Mouse (Mus musculus) lung, postnatal 0 days (tissue): ENCODE results near the gene Trim7.

Source experiments
- CTCF ChIP-seq: IDR thresholded peaks from 2 replicates; pipeline ENCODE4 v1.5.1; 2016; ENCODE audit warnings: antibody characterized with exemption, mild to moderate bottlenecking
- EP300 ChIP-seq: IDR thresholded peaks from 2 replicates; pipeline ENCODE4 v1.6.1; 2016; ENCODE audit warnings: antibody characterized with exemption, mild to moderate bottlenecking, control low read depth

- TF ChIP-seq CTCF (no peak), EP300 (peak; percentile 48; the same call in 1 of the 2 replicates)
These were observed 2.4 kb upstream of the Trim7 start for GRCm38 (mm10) chr11:48823536-48823972.
